Mouse (Mus musculus): ENCODE measurements at regions not wholly inside any gene's neighbourhood (a gene's known extent, or its start where the extent isn't known, plus 50 kb on each side); places are given as distances from the start of the nearest gene placed in this dataset.

DNA sequence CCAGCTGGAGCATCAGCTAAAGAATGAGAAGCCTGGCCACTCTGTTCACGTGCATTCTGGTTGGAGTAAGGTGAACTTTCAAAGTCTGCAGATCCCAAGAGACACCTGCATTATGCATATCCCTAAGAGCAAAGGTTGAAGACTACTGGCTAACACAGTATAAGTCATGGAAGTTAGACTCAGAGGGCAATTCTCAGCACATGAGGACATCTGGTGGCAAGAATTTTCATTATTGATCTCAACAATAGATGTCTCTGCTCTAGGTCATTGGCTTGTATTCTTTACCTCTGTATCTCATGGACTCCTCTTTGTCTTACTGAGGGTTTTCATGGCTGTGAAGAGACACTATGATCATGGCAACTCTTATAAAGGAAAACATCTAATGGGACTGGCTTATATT is 151.9 kb upstream of the Adamts16 start:
- TF ChIP-seq POLR2A (IDR thresholded peaks at IDR 0.05; ENCODE audit: borderline replicate concordance, extremely low read depth, insufficient read depth, insufficient read length, poor library complexity, severe bottlenecking) = no peak
- TF ChIP-seq CTCF (IDR thresholded peaks at IDR 0.05; ENCODE audit: borderline replicate concordance, extremely low read depth, insufficient read depth, insufficient read length) = no peak
